Mouse (Mus musculus) hindbrain, embryonic 10.5 days (tissue): ENCODE results near the gene Rbl2. TPM values are rescaled to one million over a fixed set of nuclear protein-coding genes. Genes with fewer than 3 reads are reported as not detected.
A peak's percentile ranks its signal among the peaks of the same experiment; 100 is the strongest.

Experiments
- DNase-seq: peaks from one replicate; pipeline ENCODE4 v3.0.0-alpha.2; 2017; ENCODE audit warnings: low spot score
- H3K27ac ChIP-seq: fragments of 300-500 bp; sonication (generic); 2 replicates; pipeline ENCODE4 v1.5.1; 2016; ENCODE audit warnings: mild to moderate bottlenecking, moderate library complexity
- H3K27me3 ChIP-seq: fragments of 300-500 bp; sonication (generic); 2 replicates; pipeline ENCODE4 v1.6.1; 2016; ENCODE audit warnings: mild to moderate bottlenecking; ENCODE audit not compliant: poor library complexity, insufficient read depth, severe bottlenecking
- H3K36me3 ChIP-seq: fragments of 300-500 bp; sonication (generic); 2 replicates; pipeline ENCODE4 v1.6.1; 2016; ENCODE audit warnings: mild to moderate bottlenecking, moderate library complexity
- H3K4me1 ChIP-seq: fragments of 300-500 bp; sonication (generic); replicated peaks from 2 replicates; pipeline ENCODE4 v1.6.1; 2016; ENCODE audit warnings: mild to moderate bottlenecking
- H3K4me3 ChIP-seq: fragments of 300-500 bp; sonication (generic); 2 replicates; pipeline ENCODE4 v1.5.1; 2016; ENCODE audit warnings: mild to moderate bottlenecking, moderate library complexity
- H3K9me3 ChIP-seq: fragments of 300-500 bp; sonication (generic); 2 replicates; pipeline ENCODE4 v1.6.1; 2016; ENCODE audit warnings: mild to moderate bottlenecking, moderate library complexity
- WGBS: fragments of 180-500 bp; shearing (Covaris S2); methylation state at CpG from one replicate; pipeline ENCODE4 v1.1.7; 2016; 5-methylcytosine and 5-hydroxymethylcytosine counted together
- polyA plus RNA-seq: library from polyadenylated mRNA; unstranded; fragments of >200 nt; fragmentation: Nextera tagmentation; extraction: Ambion mirVana; gene quantifications from 2 replicates; pipeline ENCODE4 v1.2.1, GENCODE M21; 2016

Rbl2 gene
- polyA plus RNA-seq, 1 experiment from 2014 or later: 11.1 TPM

DNA sequence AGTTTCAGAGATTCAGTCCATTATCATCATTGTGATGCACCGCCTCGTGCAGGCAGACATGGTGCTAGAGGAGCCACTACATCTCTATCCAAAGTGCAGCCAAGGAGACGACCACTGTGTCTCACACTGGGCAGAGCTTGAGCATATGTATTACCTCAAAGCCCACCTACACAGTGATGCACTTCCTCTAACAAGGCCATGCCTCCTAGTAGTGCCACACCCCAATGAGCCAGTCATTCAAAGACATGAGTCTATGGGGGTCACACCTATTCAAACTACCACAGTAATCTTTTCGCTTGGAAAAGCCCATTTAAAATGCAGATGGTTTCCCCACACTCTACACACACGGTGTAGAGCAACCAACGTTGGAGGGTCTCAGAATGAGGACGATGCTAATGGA is 81.7 kb downstream of the Rbl2 start:
- Histone ChIP-seq H3K9me3 (peaks cover 13% of the 10 kb centered on the region), H3K27me3 (no peaks in the 10 kb centered on the region), H3K27ac (no peak overlapping the region), H3K36me3 (no peaks in the 10 kb centered on the region), H3K4me1 (0 out of 2 replicates have a peak, but pooled peaks cover 2% of the 10 kb centered on the region), H3K4me3 (no peak overlapping the region)
- 91% methylated on average over 7 of the region's 7 CpGs for WGBS
- DNase-seq: no peak

DNA sequence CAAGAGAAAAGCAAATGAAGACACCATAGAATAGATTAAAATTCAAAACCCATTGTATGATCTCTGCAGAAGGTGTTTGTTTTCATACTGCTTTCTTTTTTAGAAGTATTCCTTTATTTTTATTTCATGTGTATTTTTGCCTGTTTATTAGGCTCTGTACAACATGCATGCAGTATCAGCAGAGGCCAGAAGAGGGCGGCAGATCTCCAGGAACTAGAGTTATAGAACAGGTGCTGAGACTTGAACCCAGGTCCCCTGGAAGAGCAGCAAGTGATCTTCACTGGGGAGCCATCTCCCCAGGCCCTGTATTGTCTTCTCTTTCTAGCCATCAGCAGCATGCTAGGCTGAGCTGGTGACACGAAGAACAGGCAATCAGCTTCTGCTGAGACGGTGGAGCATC is 84.0 kb downstream of the Rbl2 start:
- H3K9me3 ChIP-seq: peaks cover 13% of the 10 kb centered on the region
- DNase-seq: no peak
- no peak overlapping the region for H3K4me3 ChIP-seq
- 83% methylated on average over 3 of the region's 3 CpGs for WGBS
- no peaks in the 10 kb centered on the region for H3K36me3 ChIP-seq
- H3K27ac ChIP-seq: no peak overlapping the region
- H3K27me3 ChIP-seq: no peaks in the 10 kb centered on the region
- no peaks in the 10 kb centered on the region for H3K4me1 ChIP-seq

DNA sequence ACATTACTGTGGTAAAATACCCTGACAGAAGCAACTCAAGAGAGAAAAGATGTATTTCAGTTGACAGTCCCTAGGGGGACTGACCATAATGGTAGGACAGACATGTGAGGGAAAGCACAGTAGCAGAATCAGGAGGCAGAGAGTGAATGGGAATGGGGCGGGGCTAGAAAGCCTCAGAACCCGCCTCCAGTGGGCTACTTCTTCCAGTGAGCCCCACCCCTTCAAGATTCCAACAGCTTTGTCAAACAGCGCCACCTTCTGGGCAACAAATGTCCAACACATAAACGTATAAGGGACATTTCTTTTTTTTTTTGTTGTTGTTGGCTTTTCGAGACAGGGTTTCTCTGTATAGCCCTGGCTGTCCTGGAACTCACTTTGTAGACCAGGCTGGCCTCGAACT is 84.7 kb downstream of the Rbl2 start:
- no peak overlapping the region for H3K4me3 ChIP-seq
- 44% methylated on average over 6 of the region's 6 CpGs for WGBS
- peaks cover 2% of the 10 kb centered on the region for H3K4me1 ChIP-seq
- DNase-seq: no peak
- no peaks in the 10 kb centered on the region for H3K36me3 ChIP-seq
- H3K27me3 ChIP-seq: no peaks in the 10 kb centered on the region
- H3K9me3 ChIP-seq: peaks cover 13% of the 10 kb centered on the region
- no peak overlapping the region for H3K27ac ChIP-seq

DNA sequence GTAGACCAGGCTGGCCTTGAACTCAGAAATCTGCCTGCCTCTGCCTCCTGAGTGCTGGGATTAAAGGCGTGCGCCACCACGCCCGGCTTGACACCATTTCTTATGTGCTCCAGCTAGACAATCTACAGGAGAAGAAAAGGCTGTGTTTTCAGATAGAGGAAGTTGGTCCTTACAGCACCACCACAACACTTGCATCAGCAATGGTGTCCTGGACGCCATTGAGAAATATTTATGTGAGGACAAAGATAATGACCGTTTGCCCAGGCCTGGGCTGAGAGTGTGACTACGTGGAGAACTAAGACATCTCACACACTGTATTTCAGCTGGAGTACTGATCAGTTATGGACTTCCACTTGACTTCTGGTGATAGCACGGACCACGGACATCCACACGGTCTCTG is 88.8 kb downstream of the Rbl2 start:
- no peak overlapping the region for H3K4me3 ChIP-seq
- DNase-seq: no peak
- WGBS: 94% methylated on average over 10 of the region's 10 CpGs
- H3K9me3 ChIP-seq: peaks cover 12% of the 10 kb centered on the region
- H3K27me3 ChIP-seq: no peaks in the 10 kb centered on the region
- no peaks in the 10 kb centered on the region for H3K36me3 ChIP-seq
- no peak overlapping the region for H3K27ac ChIP-seq
- H3K4me1 ChIP-seq: peaks cover 16% of the 10 kb centered on the region

DNA sequence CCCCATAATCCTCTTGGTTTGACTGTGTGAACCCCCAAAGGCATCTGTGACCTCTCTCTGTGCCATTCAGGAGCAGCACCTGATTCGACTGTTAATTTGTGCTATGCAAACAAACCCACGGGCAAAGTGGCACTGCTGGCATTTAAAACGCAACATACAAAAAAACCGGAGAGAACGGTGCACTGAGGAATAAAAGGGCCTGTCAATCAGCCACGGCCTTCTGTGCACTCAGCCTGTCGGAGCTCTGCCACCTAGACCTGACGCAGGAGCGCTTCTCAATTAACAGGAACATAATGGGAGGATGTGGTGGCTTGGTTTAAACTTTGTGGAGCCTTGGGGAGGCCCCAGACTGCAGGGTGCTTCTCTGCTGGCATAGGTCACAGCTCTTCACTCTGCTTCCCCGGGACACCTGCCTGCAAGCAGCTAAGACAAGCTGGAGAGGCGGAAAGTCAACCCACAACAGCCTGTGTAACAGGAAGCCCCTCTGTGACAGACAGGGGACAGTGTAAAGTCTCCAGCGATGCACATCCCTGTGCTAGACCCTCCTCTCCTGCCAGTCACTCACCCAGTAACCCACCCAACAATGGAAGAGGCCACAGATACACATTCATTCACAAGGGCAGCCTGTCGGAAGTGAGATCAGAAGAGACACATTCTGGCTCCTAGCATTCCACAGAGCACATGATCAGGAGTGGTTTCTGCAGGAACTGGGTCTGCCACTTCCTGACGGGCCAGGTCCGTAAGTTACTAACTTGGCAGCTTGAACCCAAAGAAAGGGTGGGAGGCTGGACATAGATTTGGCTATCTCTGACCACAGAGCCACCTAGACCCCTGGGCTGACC is 90.3 kb downstream of the Rbl2 start:
- H3K36me3 ChIP-seq: no peaks in the 10 kb centered on the region
- H3K9me3 ChIP-seq: peaks cover 11% of the 10 kb centered on the region; the same call in 1 of the 2 replicates
- H3K27me3 ChIP-seq: no peaks in the 10 kb centered on the region
- no peak for DNase-seq
- peak overlapping the region; percentile 41 for H3K27ac ChIP-seq
- H3K4me3 ChIP-seq: 0 out of 2 replicates have a peak overlapping the region, but pooled peaks have one; percentile 9
- H3K4me1 ChIP-seq: peaks cover 16% of the 10 kb centered on the region
- WGBS: 42% methylated on average over 15 of the region's 15 CpGs

DNA sequence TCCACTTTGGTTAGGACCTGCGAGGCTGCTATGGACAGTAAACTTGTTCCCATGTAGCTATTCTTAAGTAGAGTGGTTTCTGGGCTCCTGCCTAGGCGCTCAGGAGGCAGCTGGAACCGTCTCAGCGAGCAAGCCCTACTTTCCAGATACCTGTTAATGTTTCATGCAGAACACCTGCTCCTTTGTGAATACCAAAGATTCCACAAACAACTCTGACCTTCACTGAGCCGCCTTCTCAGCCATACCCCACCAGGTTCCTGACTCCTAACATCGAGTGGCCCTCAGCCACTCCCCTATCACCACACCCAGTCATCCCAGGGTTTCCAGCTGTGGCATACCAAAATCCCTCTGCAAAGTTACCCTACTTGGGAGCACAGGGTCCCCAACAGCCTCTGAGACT is 100.3 kb downstream of the Rbl2 start:
- 86% methylated on average over 6 of the region's 6 CpGs for WGBS
- no peaks in the 10 kb centered on the region for H3K36me3 ChIP-seq
- peaks cover 5% of the 10 kb centered on the region; the same call in 1 of the 2 replicates for H3K9me3 ChIP-seq
- H3K4me1 ChIP-seq: peaks cover 28% of the 10 kb centered on the region
- H3K4me3 ChIP-seq: no peak overlapping the region
- H3K27ac ChIP-seq: peak overlapping the region; percentile 37; the same call in 1 of the 2 replicates
- peaks cover 15% of the 10 kb centered on the region; the same call in 1 of the 2 replicates for H3K27me3 ChIP-seq
- no peak for DNase-seq

DNA sequence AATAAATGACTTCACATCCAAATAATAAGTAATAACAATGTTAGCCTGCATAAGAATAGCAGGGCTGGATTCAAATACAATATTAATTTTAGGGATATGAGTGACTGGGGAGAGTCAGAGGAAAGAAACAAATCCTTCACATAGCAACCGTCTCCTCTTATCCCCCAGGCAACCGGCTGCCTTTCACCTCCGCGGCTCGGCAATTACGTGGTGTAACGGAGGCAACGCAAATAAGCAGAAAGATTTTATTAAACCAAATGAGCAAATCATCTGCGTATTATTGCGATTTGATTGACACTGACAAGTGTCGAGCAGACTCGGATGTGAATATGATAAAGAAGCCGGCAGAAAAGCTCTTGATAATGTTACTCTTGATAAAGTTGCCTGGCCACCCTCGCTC is 101.1 kb downstream of the Rbl2 start:
- Histone ChIP-seq H3K27ac (no peak overlapping the region), H3K27me3 (peaks cover 15% of the 10 kb centered on the region; the same call in 1 of the 2 replicates), H3K9me3 (no peaks in the 10 kb centered on the region), H3K4me1 (peaks cover 28% of the 10 kb centered on the region), H3K4me3 (peak overlapping the region; percentile 20; the same call in 1 of the 2 replicates), H3K36me3 (no peaks in the 10 kb centered on the region)
- WGBS: 45% methylated on average over 14 of the region's 14 CpGs
- DNase-seq: peak; percentile 39

DNA sequence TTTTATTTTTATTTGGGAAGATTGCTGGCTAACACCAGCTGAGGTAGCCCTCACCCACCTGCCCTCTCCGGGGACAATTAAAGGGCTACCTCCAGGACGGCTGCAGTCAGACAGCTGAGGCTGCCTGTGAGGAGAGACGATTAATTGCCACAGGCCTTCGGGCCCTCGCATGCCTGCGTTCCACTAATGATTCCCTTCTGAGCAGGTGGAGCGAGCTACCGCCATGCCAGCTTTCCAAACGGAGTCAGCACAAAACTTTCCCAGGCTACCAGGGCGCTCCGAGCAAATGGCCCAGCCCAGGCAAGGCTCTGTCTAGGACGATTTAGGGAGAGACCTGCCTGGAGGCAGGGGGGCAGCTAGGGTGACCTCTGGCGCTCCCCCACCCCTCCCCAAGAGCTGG is 101.7 kb downstream of the Rbl2 start:
- 56% methylated on average over 13 of the region's 13 CpGs for WGBS
- Histone ChIP-seq H3K9me3 (no peaks in the 10 kb centered on the region), H3K27ac (peak overlapping the region; percentile 75), H3K36me3 (no peaks in the 10 kb centered on the region), H3K4me1 (peaks cover 28% of the 10 kb centered on the region), H3K4me3 (no peak overlapping the region), H3K27me3 (peaks cover 15% of the 10 kb centered on the region; the same call in 1 of the 2 replicates)
- peak; percentile 28 for DNase-seq

Other genes with a start within 250 kb of the Rbl2 start
- 38.0 and 40.2 TPM in 2 replicates for gene Chd9, start 241.7 kb upstream of the Rbl2 start, polyA plus RNA-seq
- 72.3 and 82.4 TPM in 2 replicates for gene Aktip, start 129.9 kb downstream of the Rbl2 start, polyA plus RNA-seq
- gene Rpgrip1l, start 243.2 kb downstream of the Rbl2 start, polyA plus RNA-seq: 8.9 and 12.9 TPM in 2 replicates
- 89.1 and 103 TPM in 2 replicates for gene Fto, start 243.5 kb downstream of the Rbl2 start, polyA plus RNA-seq